Mouse (Mus musculus): ENCODE results near the gene 1810037I17Rik.
"Not testable (repeated sequence)": the region's sequence is repeated elsewhere in the genome, so short reads cannot be mapped to it uniquely, and the experiment has no call there.

1810037I17Rik gene

DNA sequence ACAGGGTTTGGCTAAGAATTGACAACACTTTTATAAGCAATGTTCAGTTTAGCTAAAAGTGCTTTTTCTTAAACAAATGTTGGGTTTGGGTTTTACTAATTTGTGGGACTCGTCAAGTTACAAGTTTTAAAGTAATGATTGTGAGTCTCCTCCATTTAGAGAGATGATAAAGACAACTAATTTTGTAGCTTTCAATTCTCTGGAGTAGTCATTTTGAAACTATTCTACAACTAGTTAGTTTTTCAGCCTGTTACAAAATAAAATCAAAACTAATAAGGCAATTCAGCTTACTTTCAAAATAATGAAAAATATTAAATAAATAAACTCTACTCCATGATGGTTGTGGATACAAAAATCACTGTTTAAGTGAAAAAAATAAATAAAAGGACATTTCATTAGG is 8.5 kb downstream of the 1810037I17Rik start:
- DNase-seq (ENCODE audit: low spot score), result no peak

DNA sequence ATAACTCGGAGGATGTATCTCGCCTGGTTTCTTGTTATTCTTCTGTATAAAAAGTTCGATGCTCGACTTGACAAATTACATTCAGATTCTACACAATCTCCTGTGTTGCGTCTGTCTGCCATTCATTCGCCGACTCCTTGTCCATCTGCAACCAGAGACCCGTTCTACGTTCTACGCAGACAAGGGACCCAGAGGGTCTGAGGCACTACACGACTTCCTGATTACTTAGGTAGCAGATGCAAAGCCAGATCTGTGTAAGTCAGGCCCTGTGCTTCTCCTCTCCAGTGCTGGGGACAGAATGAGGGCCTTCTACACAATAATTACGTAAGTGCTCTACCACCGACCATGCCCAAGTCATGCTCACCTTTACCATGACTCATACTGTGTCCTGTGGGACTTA is 13.2 kb downstream of the 1810037I17Rik start:
- DNase-seq (ENCODE audit: low spot score), result not testable (repeated sequence)

DNA sequence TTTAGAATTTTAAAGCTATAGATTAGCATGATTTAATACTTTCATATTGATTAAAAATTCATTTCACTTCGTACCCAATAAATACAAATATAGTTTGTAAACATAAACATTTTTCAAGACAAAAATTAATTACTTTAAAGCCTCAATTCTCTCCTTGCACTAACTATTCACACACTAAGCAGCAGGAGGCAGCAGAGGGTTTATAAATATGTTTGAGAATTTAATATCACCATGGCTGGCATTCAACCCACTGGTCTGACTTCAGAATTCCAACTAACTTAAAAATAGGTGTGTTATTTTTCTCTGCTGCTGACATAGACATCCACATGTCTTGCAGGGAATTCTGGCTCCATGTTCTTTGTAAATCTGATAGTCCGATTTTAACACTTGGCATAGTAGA is 15.2 kb downstream of the 1810037I17Rik start:
- DNase-seq (ENCODE audit: low spot score), result no peak

DNA sequence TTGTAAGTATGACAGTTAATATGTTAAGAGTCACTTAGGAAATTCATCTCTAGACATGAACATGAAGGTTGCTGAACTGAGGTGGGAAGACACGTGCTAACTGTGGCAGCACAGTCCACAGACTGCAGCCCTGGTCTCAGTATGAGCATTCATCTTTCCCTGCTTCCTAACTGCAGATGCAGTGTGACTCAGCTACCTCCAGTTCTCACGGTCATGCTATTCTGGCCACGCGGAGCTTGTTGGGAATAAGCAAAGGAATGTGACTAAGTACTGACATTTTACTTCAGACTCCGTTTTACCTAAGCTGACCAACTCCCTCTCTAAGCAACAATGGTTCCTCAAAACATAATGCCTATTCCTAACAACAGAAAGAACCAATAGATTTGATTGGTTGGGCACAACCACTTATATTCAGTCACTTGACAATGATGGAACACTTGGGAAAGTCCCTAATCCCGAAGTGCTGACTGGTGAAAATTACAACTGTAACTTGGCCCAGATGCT is 19.4 kb downstream of the 1810037I17Rik start:
- no peak for DNase-seq (ENCODE audit: low spot score)

DNA sequence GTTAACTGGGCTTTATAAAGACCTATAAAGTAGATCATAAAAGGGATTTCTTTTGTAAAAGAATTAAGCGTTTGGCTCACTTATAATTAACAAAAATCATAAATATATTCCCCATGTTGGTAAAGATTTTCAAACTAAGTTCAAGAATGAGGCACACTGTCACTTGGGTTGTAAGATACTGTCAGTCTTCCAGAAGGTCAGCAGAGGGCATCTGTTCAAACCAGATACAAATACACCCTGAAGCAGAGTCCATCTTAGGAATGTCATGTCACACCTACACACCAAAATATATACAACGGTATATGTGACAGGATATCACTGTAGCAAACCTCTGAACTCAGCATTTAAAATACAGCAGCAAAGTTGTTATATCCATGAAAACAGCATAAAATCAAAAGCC is 26.1 kb downstream of the 1810037I17Rik start:
- no peak for DNase-seq (ENCODE audit: low spot score)

DNA sequence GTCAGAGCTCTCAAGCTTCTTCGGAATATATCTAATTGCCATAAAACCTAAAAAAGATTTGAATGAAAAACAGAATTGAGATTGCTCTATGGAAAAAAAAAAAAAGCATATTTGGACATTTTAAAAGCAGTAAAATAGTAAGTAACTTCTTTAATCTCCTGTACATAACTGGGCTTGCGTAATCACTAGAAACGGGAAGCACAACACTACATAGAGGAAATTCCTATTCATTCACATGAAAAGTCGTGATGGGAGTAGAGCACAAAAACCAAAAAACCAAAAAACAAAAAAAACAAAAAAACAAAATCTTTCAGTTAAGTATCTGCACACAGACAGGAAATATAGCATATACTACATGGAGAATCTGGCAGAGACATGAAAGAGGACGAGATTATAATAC is 40.3 kb downstream of the 1810037I17Rik start:
- no peak for DNase-seq (ENCODE audit: low spot score)

DNA sequence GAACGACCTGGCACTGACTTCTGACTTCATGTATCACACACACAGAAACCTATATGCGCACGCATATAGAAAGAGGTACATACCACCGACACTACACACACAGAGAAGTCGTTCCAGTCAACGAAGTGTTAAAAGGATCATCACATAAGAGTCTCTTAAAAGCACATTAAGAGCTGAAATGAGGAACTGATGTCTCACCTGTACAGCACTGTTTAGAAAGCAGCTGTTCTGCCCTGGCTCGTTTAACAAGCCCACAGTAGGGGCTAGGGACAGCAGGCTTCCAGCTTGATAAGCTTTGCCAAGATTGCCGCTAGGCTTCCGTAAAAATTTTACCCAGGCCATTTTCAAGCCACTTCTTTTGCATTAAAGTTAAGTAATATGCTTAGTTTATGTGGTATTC is 44.4 kb downstream of the 1810037I17Rik start:
- no peak for DNase-seq (ENCODE audit: low spot score)

DNA sequence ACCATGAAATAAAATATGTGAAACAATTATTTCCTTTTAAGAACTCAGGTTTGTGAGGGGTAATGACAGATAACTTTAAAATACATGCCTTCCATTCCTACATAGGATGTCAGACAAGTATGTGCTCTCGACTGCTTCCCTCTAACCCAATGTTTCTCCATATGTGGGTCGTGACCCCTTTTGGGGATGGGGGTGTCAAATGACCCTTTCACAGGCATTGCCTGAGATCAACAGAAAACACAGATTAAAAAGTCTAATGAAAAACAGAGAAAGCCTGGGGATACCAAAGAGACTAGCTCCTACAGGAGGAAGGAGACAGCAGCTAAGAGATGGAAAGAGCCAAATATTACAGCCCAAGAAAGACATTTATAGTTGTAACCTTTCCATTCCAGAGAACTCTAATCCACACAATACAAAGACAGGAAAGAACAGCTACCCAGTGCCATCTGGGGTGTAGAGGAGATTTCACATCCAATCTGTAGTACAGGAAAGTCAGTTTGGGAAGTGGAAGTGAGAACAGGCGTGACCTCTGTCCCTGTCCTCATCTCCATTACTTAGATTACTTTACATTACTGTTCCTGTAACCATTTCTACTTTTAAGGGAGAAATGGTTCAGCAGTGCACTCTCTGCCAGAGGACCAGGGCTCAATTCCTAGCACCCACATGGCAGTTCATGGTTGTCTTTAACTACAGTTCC is 48.3 kb downstream of the 1810037I17Rik start:
- DNase-seq (ENCODE audit: low spot score), result no peak

DNA sequence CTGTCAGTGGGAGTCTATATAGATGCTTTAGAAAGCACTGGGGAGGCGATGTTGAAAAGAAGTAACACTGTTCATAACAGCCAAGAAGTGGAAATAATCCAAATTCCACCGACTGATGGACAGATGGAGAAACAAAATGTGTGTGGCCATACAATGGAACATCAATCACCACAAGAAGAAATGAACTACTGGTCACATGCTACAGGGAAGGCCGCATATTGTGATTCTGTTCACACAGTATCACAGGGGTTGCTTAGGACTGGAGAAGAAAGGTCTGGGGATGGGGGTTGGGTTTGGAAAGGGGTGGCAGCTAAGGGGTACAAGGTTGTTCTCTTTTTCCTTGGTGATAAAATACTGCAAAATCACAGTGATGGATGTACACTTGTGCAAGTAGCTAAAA is 50.8 kb downstream of the 1810037I17Rik start:
- DNase-seq (ENCODE audit: low spot score), result no peak

DNA sequence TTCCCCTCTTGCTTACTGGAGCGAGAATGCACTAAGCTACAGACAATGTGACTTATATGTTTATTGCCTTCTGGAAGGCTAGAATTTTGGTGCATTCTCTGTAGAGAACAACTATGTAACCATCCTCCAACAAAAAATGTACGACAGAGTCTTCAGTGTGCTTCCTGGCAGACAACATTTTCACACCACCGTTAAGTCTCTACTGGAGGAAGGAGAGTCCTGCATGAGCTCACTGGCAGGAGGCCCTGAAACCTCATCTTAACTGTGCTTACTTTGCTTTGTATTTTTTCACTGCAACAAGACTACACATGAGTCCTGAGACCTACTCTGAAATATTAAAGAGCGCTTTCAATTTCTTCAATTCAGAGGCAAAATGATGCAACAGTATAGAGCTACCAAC is 51.4 kb downstream of the 1810037I17Rik start:
- DNase-seq (ENCODE audit: low spot score), result no peak
